Mouse (Mus musculus): ENCODE measurements around the gene Zfp961.

DNA sequence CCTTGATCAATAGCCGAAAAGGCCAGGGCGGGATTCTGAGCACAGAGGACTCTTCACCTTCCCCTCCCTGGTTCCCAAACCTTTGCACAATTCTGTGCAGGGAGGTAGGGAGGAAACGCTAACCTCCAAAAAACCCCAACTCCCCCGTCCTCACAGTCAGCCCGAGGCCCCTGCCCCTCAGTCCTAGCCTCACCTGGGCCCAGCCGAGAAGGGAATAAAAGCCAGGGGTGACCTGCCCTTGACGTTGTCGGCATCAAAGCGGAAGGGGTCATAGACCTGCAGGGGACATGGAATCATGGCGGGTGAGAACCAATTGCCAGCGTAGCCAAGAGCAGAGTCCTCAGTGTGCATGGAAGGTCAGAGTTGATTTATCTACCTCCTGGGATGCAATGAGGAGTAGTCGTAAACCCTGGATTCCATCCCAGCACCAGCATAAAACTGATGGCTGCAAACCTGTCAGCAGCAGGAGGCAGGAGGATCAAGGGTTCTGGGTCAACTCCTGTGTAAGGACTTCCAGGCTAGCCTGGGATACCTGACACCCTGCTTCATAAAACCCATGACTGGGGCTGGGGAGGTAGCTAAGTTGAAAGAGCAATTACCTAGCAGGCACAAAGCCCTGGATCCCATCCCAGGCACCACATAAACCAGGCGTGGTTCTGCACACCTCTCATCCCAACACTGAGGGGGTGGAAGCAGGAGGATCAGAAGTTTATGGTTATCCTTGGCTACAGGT, 38.2 kb downstream of the Zfp961 start:
- TF ChIP-seq CTCF (conservative IDR thresholded peaks at IDR 0.05 in 1 of 2, IDR thresholded peaks at IDR 0.05 in 1 of 2; ENCODE audit: low read depth in 2 of 2, low read length in 2 of 2) (no peak), POLR2A (IDR thresholded peaks at IDR 0.05; ENCODE audit: low read depth, low read length) (no peak), MEF2A (IDR thresholded peaks at IDR 0.05; ENCODE audit: borderline replicate concordance, low read depth, low read length) (no peak), JUN (IDR thresholded peaks at IDR 0.05; ENCODE audit: insufficient read depth, low read depth, low read length) (no peak), NRF1 (IDR thresholded peaks at IDR 0.05; ENCODE audit: low read depth, low read length) (no peak)

Measured in CH12.LX (cell line).